Mouse (Mus musculus): ENCODE results near the gene Pla2g16.
A peak's percentile ranks its signal among the peaks of the same experiment; 100 is the strongest.

Pla2g16 gene

DNA sequence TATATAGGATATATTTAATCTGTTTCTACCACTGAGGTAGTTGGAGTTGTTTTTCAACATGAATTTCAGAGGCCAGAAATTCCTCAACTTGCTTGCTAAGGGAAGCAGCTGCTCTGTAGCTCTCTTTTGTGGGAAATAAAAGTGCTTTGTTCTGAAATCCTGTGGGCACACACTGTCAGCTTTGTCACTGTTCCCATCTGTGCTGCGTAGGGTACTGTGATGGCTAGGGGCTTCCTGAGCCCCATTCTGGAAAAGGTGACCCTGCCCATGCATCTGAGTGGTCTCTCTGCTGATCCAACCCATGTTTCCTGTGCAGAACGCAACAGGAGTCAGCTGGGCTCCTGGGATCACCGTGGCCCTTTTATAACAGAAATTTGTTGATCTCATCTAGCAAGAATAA is 9.6 kb downstream of the Pla2g16 start:
- DNase-seq = no peak

DNA sequence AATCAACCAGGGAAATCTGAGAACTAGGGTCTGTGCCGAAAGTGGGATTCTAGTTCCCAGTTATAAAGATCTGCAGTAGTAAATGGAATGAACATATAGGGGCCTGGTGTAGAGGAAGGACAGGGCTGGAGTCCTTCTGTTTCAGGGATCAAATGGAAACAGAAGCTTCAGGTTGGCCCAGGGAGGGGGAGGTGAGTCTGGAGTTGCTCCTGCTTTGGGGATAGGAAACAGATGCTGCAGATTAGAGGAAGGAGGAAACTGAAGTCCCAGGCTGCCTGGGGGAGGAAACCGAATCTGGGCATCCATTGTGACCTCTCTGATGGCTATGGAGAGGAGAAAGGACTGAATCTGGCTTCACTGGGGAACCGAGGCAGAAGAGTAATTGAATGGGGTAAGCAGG is 11.1 kb downstream of the Pla2g16 start:
- no peak for DNase-seq

DNA sequence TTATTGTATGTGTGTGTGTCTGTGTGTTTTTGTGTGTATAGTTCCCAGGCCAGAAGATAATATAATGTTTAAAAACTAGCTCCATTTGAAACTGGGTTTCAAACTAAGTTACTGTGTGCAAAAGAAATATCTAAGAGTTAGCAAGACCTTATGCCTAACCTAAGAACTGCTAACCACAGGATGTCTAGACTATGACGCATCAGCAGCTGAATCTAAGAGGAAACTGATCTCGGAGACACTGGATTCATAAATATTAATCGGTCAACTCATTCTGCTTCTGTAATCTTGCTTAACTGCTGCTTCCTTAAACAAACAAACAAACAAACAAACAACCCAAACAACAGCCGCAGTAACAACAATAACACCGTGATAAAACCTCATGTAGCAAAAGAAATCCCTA is 12.4 kb downstream of the Pla2g16 start:
- no peak for DNase-seq

DNA sequence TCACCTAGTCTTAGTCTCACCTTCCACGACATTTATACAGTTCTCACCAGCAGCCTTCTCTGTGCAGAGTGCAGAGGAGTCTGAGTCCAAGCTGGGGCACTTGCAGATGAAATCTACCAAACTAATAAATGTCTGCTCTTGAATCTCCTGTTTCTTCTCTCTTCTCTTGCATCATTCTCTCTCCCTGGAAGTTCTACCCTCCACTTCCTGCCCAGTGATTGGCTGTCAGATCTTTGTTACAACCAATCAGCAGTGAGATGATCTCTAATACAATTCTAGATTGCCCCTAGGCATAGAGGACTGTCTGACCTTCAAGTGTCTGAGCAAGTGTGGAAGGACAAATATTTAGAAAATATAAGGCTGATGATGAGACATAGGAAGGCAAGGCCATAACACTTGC is 18.9 kb downstream of the Pla2g16 start:
- DNase-seq = no peak

DNA sequence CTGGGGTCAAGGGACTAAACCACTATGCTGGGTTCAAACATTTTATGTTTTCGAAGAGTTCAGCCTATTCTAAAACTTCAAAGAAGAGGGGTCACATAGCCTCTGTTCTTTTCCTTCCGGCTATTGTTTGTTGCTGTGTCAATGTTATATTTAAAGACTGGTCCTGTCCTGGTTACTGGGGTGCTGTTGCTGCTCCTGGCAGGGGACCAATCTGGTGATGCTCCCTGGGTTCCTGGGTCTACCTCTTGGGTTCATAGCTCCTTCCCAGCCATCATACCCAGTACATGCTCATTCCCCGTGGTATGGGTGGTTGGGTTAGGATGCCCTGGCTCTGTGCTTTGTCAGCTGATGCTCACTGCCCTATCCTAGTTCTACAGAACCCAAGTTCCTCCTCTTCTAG is 20.5 kb downstream of the Pla2g16 start:
- DNase-seq = no peak

DNA sequence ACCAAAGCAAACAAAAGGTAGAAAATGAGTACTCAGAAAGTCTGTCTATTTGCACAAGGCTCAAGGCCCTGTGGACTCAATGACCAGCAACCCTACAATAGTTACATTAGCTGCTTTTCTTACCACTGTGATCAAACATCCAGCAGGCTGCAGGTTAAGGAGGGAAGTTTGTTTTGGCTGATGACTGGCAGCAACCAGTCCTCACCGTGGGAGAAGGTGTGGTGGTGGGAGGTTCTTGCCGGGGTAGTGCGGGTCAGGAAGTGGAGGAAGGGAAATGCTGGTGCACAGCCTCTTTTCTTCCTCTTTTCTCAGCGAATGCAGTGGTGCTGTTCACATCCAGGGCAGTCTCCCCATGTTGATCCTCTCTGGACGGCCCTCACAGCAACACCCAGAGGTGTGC is 23.8 kb downstream of the Pla2g16 start:
- DNase-seq = no peak

DNA sequence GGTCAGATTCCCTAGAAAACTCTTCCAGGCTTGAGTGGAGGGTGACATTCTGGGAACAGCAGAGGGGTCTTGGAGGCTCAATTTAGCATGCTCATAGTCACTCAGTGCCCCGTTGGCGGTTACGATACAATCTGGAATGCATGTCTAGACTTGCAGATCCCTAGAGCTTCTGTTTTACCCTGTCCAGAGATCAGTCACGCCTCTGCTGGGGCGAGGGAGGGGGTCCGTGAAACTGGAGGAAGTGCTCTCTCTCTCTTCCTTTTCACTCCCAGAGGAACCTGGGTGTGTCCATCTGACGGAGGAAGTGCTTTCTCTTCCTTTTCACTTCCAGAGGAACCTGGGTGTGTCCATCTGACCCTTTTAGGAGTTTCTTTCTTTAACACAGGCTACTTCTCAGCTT is 25.8 kb downstream of the Pla2g16 start:
- DNase-seq = no peak

DNA sequence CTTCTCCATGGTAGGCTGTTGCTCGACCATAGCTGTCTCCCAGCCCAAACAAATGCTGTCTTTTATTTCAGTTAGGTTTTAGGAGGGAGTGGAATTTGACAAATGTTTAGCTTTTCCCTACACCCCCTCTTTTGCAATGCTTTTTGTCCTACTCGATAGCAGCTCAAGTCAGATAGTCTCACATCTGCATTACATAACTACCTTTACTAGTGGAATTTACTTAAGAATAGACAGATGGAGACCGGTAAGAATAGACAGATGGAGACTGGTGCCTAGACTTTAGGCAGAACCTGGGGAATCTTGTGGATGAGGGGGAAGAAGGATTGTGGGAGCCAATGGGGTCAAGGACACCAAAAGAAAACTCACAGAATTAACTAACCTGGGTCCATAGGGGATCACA is 26.3 kb downstream of the Pla2g16 start:
- DNase-seq = no peak

DNA sequence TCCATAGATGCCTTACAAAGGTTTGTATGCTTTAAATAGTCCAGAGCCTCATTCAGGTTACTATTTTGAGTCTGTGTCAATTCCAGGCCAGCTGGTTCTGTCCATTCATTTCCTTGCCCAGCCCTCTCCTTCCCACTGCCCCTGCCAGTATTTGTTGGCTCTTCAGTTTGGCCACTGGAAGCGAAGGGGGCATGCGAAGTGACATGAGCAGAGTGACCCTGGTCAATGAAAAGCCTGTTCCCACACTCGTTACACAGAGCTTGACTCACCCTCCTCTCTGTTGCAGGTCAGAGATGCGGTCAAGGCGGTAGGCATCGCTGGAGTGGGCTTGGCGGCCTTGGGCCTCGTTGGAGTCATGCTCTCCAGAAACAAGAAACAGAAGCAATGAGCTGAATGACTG is 28.0 kb downstream of the Pla2g16 start:
- peak in 1 of 2 experiments; percentile 29 for DNase-seq

DNA sequence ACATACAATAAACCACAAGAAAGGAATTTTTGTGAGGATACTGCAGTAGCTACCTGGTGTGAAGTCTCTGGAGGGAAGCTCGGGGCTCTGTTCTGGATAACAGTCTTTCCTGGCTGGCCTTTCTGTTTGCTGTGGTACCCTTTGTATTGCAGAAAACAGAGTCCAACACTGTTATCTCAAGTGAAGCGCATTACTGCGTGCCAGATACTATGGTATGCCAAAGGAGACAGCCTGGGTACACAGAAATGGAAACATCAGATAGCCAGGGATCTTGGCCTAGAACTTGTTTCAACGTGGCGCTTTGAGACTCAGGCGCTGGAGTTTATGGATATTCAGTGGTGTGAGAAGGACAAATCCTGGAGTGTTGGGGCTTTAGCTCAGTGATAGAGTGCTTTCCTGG is 28.5 kb downstream of the Pla2g16 start:
- DNase-seq = no peak

DNA sequence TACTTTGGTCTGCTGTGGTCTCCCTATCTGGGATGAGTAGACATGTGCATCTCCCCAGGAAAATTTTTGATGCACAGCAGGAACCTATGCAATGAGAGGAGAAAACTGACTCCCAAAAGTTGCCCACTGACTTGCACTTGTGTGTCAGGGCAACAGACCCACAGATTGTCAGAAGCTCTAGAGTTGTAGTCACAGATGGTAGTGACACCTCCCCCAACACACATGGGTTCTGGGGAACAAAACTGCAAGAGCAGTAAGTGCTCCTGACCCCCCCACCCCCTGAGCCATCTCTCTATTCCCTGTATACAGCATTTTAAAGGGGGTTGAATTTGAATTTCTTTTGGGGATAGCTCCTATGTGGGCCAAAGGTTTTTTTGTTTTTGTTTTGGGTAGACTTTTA is 33.5 kb downstream of the Pla2g16 start:
- DNase-seq = no peak

DNA sequence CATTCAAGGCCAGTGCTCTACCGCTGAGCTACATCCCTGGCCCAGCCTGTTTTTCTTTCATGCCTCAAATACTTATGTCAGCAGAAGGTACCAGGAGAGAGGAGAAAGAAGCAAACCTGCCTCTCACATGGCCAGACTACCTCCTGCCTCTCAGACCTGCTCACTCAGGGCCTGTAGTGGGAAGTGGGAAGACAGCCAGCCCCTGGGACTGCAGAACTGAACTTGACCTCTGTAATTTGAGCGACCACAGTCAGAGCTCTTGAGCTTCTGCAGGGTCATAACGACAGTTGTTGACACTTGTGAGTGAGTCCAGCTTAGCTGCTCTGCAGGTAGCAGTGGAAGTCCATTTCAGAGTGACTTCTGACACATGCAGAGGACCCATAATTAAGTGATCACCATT is 34.8 kb downstream of the Pla2g16 start:
- DNase-seq = no peak

DNA sequence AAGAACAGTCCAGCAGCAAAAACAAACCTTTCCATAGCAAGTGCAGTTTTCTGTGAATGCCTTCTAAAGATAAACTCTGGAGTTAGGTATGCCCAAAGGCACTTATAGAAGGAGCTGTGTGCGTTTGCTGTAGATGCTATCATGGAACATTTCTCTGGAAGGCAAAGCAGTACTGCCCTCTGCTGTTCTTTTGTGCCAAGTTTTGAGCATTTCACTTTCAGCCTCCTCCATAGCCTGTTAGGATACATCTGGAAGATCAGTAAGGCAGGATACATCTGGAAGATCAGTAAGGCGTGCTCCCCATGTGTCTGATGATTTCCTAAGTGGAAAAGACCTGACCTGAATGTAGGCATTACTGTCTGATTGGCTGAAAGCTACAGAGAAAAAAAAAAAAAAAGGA is 38.3 kb downstream of the Pla2g16 start:
- DNase-seq = peak in 1 of 2 experiments; percentile 38

DNA sequence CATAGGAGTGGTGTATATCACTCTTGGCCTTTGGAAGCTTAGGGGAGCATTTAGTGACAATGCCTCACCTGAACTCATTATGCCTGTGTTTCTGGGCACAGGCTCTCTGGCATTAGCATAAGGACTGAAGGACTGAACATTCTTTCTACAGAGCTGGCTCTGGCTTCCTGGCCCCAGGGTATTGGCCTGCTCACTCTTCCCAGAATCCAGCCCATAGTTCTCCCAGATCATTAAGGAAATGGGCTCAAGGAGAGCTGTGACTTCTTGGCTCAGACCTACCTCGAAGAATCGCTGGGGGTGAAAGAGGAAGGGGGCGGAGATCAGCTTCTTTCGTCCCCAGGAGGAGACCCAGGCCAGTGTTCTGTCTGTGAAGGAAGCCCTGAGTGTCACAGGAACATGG is 41.2 kb downstream of the Pla2g16 start:
- no peak for DNase-seq

DNA sequence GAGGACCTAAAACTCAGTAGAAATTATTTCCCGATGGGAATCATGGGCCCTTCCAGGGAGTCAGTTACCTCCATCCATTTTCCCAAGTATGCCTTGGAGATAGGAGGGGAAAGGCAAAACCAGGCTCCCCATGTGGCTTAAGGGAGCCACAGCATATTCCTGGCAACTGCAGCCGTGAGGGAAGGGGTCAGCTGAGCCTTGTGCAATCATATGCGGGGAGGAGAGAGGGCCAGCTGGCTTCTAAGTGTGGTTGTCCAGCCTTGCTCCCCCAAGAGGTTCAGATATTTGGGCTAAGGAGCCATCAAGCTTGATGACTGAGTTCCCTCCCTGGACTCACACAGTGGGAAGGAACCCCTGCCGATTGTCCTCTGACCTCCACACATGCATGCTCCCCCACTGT is 44.3 kb downstream of the Pla2g16 start:
- no peak for DNase-seq

DNA sequence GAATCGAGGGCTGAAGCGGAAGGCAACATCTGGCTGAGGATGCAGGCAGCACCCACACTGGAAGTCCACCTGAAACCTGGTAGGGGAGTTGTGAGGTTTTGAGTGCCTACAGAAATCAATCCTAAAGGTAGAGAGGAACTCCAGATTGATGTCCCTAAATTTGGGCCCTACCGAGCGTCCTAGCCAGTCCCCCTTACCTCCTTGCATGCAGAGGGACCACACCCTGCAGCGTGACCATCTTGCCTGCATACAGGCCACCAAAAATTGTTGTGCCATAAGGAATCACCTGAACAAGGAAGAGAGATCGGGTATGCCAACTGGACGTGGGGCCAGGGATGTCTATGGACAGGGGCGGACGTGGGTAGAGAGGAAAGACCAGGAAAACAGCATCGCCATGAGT is 46.8 kb downstream of the Pla2g16 start:
- no peak for DNase-seq

DNA sequence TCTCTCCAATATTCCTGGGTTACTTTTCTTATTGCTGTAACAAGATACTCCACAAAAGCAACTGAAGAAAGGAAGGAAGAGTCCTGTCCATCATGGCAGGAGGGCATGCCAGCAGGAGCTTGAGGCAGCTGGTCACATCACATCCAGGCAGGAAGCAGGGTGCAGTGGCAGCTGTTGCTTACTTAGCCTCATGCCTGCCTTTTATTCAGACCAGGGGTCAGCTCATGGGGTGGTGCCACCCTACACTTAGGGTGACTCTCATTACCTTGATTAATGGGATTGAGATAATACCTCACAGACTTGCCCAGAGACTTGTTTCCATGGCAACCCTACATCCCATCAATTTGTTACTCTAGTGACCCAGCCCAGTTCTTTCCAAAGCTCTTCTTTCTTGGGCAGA is 47.8 kb downstream of the Pla2g16 start:
- DNase-seq = no peak

DNA sequence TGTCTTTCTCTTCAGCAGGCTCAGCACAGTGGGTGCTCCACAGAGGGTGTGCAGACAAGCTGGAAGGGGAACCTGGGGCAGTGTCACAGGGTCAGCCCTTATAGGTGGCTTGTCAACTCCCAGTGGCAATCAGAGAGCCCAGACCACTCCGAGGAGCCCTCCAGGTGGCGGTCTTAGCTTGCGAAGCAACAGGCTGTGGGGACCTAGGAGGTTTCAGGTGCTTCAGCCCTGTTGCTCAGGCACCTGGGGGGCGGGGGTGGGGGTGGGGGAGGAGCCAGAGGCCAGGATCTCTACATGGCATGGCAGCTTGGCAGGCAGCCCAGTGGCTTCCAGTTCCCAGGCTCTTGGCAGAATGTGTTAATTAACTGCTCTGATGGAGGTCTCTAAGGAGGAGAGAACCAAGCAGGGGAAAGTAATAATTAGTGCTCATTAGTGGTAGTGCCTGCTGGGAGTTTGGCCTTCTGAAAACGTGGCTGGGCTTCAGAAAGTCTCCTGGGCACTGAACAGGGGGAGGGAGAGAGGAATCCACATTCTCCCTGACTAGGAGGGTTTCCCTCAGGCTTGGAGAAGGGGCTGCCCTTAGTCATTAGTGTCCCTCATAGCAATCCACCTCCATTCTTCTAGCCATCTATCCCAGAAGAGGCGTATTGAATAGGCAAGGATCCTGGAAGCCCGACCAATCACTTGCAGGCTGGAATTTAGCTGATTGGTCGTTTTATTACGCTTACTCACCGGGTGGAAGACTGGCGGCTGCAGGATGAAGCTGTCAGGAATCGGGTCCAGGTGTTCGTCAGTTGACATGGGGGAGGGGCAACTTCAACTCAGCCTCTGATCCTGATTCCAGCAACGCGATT is 48.9 kb downstream of the Pla2g16 start:
- DNase-seq = peak; percentile 86 to 92

DNA sequence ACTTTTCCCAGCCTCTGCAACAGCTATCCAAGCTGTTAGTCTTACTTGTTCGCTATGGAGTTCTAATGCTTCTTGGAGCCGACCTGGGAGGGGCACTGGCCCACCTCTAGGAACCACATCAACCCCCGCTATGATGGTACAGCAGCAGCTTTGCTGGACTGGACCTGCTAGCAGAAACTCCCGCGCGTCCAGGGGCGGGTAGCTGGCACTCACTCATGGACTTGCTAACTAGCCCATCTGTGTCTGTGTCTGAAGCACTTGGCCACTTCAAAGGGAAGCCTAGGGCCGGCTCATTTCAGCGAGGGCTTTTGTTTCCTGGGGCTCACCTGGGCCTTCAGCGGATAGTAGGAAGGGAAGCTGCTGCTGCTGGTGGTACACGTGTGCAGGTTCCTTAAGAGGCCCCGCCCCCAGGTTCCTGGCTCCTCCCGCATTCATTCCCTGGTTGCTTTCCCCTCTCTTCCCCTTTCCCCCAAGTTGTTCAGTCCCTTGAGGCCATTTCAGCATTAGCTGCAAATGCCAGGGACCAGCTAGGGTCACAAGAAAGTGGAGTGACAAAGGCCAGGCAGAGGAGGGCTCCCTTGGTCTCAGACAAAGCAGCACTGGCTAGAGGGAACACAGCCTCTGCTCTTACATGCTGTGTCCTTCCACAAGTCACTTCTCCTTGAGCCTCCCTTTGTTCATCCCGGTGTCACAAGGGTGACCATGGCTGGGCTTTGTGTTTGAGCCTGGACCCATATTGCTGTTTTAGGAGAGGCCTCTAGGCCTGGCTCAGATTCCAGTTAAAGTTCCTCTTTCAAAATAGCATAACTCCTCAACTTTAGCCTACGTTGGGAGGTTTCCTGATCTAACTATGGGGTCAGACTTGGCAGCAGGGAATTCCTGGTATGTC is 49.8 kb downstream of the Pla2g16 start, which contains the start of gene Lgals12:
Gene Lgals12, minus strand, starts transcription at position 393 of the 889 bp plus-strand sequence.
- peak; percentile 73 to 82 for DNase-seq

DNA sequence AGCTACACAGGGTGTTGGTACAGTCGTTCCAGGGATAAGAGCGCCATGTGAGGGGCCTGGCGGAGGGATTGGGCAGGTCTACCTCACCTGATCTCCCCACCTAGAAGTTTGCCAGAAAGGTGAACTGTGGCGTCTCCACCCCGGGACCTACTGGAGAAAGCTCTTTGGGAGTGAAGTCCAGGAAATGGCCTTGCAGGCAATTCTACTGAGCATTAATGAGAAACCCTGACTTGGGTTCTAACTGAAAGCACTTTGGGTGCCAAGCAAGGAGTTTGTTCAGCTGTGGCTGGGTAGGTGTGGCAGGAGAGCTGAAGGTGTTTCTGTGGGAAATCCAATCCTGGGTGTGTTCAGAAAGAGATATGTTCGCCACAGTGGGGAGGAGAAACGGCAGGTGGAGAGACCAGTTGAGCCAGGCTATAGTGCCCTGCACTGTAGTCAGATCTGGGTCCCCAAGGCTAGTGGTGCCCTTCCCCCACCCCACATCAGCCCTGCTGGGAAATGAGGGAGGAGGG is 50.5 kb downstream of the Pla2g16 start:
- DNase-seq = no peak

DNA sequence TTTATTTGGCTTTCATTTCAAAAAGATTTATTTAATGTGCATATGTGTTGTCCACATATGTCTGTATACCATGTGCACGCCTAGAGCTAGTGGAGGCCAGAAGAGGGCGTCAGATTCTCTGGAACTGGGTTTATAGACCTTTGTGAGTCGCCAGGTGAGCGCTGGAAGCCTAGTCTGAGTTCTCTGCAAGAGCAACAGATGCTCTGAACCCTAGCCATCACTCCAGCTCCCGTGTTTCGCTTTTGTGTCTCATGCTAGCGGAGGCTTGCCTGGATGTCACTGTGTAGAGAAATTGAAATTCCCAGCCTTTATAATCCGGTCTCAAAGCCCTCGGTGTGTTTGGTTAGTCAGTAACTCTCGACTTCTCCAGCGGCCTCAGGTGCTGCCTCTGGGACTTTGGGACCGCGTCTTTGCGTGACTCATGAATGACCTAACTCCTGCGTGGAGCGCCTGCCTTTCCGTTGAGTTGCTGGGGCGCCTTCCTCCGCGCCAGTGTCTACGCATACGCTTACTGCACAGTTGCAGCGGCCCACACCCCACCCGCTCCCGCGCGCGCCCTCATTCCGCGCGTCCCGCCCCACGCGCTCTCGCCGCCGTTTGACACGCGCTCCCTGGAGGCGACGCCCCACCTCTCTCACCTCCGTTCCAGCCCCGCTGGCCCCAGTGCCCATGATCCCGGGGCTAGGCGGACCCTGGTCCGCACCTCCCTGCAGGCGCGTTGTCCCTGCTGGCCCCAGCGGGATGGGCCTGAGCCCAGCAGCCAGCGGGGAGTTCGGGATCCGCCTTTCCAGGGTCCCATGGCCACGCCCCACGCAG is 54.9 kb downstream of the Pla2g16 start, which contains the start of gene Hrasls5:
Gene Hrasls5, plus strand, starts transcription at position 600 of the 816 bp plus-strand sequence.
- peak; percentile 32 to 36 for DNase-seq

DNA sequence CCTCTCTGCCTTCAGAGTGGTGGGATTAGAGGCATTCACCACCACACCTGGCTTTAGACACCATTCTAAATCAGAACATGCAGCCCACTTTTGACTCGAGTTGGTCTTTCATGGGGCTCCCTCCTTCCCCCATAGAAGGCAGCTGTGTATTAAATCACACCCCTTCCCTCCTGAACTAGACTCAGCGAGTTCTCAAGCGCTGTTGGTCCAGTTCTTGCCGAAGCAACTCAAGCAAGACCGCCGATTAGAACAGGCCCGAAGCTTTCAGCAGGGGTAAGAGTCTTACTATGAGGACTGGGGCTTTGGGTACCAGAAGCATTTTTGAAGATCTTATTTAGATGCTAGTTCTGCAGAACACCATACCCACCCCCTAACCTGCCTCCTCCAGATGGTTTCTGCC is 55.9 kb downstream of the Pla2g16 start:
- DNase-seq = no peak
